Mouse (Mus musculus): Measurements from ENCODE around the gene Fam20a. TPM values are rescaled to one million over a fixed set of nuclear protein-coding genes. Genes with fewer than 3 reads are reported as not detected.

The Fam20a gene
- polyA plus RNA-seq, 1 experiment from 2014 or later: 1.1 TPM

DNA sequence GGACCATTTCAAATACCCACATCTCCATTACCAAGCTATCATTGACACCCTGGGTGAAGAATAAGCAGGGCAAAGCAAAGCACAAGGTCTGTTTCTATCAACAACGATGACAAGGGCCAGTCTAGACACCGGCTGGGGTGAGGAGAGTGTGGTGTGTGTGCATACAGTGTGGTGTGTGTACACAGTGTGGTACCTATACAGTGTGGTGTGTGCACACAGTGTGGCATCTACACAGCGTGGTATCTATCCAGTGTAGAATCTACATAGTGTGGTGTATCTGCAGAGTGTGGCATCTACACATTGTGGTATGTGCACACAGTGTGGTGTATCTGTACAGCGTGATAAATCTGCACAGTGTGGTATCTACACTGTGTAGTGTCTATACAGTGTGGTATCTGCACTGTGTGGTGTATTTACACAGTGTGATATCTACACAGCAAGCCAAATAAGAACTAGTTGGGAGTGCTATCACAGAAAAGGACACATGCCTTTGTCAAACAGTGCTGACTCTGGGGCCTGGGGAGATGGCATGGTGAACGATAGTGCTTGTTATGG lies 24.9 kb downstream of the Fam20a start:
- WGBS: 90% methylated on average over 5 of the region's 5 CpGs
- Histone ChIP-seq H3K4me2 (no peak overlapping the region), H3K36me3 (ENCODE audit: poor library complexity, severe bottlenecking) (no peaks in the 10 kb centered on the region), H3K9ac (no peak overlapping the region), H3K9me3 (replicated peaks) (no peaks in the 10 kb centered on the region), H3K4me3 (no peak overlapping the region), H3K4me1 (no peaks in the 10 kb centered on the region), H3K27me3 (no peaks in the 10 kb centered on the region), H3K27ac (no peak overlapping the region)
- ATAC-seq: no peak

DNA sequence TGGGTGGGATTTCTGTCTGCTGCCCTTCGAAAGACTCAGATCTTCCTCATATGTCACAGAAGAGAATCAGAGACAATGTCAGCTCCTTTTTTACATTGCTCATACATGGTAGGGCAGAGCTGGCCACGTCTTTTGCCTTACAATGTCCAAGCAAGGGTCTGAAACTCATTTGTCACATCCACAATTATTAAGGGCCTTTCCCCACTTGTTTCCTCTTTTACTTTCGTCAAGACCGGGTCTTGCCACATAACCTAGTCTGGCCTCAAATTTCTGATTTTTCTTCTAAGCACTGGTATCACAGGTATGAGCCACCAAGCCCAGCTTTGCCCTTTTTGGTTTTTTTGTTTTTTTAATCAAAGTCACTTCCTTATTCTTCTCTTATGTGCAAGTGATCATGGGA lies 25.6 kb downstream of the Fam20a start:
- no peak overlapping the region for H3K9ac ChIP-seq
- no peaks in the 10 kb centered on the region for H3K36me3 ChIP-seq (ENCODE audit: poor library complexity, severe bottlenecking)
- no peak overlapping the region for H3K4me3 ChIP-seq
- no peak for ATAC-seq
- H3K9me3 ChIP-seq (replicated peaks): no peaks in the 10 kb centered on the region
- no peaks in the 10 kb centered on the region for H3K27me3 ChIP-seq
- H3K4me2 ChIP-seq: no peak overlapping the region
- WGBS: 91% methylated on average over 4 of the region's 4 CpGs
- H3K27ac ChIP-seq: no peak overlapping the region
- H3K4me1 ChIP-seq: no peaks in the 10 kb centered on the region

DNA sequence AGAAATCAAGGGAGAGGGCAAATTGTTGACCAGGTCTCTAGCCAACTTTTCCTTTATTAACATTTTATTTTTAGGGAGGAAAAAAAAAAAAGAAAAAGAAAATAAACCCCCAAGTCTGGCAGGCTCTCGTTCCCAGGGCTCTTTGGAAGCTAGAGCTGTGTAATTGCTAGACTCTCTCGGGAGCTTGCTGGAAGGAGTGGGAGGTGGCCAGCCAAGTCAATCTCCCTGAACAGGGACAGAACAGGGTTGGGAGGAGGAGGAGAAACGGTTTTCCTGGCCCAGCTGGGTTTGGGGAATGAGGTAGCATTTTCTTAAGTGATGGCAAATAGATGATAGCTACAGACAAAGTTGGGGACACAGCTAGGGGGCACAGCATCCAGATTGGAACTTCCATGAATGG lies 29.3 kb downstream of the Fam20a start:
- H3K9ac ChIP-seq: no peak overlapping the region
- no peaks in the 10 kb centered on the region for H3K36me3 ChIP-seq (ENCODE audit: poor library complexity, severe bottlenecking)
- WGBS: 38% methylated on average over 3 of the region's 3 CpGs
- H3K4me3 ChIP-seq: no peak overlapping the region
- H3K27me3 ChIP-seq: no peaks in the 10 kb centered on the region
- H3K27ac ChIP-seq: no peak overlapping the region
- H3K4me1 ChIP-seq: no peaks in the 10 kb centered on the region
- no peak overlapping the region for H3K4me2 ChIP-seq
- no peak for ATAC-seq
- H3K9me3 ChIP-seq (replicated peaks): no peaks in the 10 kb centered on the region

DNA sequence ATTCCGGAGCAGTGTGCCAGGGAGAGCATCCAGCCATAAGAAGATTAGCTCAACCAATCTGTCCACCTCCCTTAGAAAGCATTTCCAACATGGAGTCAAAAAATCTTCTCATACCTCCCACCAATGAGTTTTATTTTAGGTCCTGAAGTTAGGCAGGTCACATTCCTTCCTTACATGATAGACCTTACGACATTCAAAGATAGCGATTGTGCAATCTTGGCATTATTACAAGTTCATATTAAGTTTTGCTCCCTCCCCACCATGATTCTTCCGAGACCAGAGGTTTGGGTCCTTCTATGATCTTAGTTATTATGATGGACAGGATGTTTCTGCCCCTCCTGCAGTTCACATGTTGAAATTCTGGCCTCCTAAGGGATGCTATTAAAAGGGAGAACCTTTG lies 32.5 kb downstream of the Fam20a start:
- no peak for ATAC-seq
- no peaks in the 10 kb centered on the region for H3K9me3 ChIP-seq (replicated peaks)
- H3K4me1 ChIP-seq: no peaks in the 10 kb centered on the region
- H3K9ac ChIP-seq: no peak overlapping the region
- WGBS: 89% methylated on average over 4 of the region's 4 CpGs
- no peaks in the 10 kb centered on the region for H3K27me3 ChIP-seq
- H3K4me2 ChIP-seq: no peak overlapping the region
- H3K4me3 ChIP-seq: no peak overlapping the region
- H3K36me3 ChIP-seq (ENCODE audit: poor library complexity, severe bottlenecking): no peaks in the 10 kb centered on the region
- no peak overlapping the region for H3K27ac ChIP-seq

DNA sequence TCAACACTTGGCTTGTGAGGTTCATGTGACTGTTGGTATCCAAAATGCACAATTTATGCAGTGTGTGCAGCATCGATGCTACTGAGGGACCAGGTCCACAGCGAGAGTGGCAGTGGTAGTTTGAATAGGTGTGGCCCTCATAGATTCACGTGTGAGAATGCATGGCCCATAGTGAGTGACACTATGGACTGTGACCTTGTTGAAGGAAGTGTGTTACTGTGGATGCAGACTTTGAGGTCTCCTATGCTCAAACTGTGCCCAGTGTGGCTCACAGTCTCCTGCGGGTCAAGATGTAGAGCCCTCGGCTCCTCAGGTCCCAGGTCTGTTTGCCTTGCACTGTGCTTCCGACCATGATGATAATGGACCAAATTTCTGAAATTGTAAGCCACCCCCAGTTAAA lies 39.9 kb downstream of the Fam20a start:
- H3K36me3 ChIP-seq (ENCODE audit: poor library complexity, severe bottlenecking): no peaks in the 10 kb centered on the region
- H3K27ac ChIP-seq: no peak overlapping the region
- ATAC-seq: no peak
- H3K4me2 ChIP-seq: no peak overlapping the region
- H3K9ac ChIP-seq: no peak overlapping the region
- WGBS: 93% methylated on average over 6 of the region's 6 CpGs
- H3K4me3 ChIP-seq: no peak overlapping the region
- H3K9me3 ChIP-seq (replicated peaks): no peaks in the 10 kb centered on the region
- no peaks in the 10 kb centered on the region for H3K4me1 ChIP-seq
- no peaks in the 10 kb centered on the region for H3K27me3 ChIP-seq

DNA sequence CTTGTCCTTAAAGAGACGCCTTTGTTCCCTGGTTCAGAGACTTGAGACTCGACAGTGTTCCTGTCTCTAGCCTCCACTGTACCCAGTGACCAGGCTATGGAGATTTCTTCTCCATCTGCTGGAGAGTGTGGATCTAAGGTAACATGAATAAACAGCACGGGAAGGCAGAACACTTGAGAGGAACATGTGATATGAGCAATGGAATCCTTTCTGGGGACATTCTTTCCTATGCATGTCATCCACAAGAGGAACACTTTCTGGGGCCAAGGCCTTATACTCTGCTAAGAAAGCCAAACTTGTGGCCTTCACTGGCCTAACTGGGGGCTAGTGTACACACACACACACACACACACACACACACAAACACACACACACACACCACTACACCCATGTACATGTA lies 40.5 kb downstream of the Fam20a start:
- Histone ChIP-seq H3K9ac (no peak overlapping the region), H3K4me2 (no peak overlapping the region), H3K36me3 (ENCODE audit: poor library complexity, severe bottlenecking) (no peaks in the 10 kb centered on the region), H3K9me3 (replicated peaks) (no peaks in the 10 kb centered on the region), H3K27ac (no peak overlapping the region), H3K4me1 (no peaks in the 10 kb centered on the region), H3K27me3 (no peaks in the 10 kb centered on the region), H3K4me3 (no peak overlapping the region)
- WGBS: 88% methylated on average over 3 of the region's 3 CpGs
- ATAC-seq: no peak

DNA sequence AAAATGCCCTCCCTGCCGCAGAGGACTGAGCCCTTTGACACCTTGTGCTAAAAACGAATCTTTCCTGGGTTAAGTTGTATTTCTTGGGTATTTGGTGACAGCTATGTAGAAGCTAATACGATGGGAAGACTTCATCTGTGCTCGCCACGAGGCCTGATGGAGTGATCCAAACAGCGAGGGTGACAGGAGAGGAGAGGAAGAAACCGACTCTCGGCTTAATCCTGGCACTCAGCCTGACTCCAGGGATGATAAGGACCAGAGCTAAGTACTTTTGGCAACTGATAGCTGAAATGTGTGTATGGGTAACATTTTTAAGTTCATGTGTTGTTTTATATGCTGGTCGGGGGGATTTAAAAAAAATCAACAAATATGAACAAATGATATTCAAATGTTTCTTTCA lies 41.1 kb downstream of the Fam20a start:
- H3K27me3 ChIP-seq: no peaks in the 10 kb centered on the region
- H3K4me3 ChIP-seq: no peak overlapping the region
- no peak overlapping the region for H3K9ac ChIP-seq
- H3K4me2 ChIP-seq: no peak overlapping the region
- H3K27ac ChIP-seq: no peak overlapping the region
- no peak for ATAC-seq
- WGBS: 79% methylated on average over 9 of the region's 9 CpGs
- H3K36me3 ChIP-seq (ENCODE audit: poor library complexity, severe bottlenecking): no peaks in the 10 kb centered on the region
- no peaks in the 10 kb centered on the region for H3K4me1 ChIP-seq
- H3K9me3 ChIP-seq (replicated peaks): no peaks in the 10 kb centered on the region

DNA sequence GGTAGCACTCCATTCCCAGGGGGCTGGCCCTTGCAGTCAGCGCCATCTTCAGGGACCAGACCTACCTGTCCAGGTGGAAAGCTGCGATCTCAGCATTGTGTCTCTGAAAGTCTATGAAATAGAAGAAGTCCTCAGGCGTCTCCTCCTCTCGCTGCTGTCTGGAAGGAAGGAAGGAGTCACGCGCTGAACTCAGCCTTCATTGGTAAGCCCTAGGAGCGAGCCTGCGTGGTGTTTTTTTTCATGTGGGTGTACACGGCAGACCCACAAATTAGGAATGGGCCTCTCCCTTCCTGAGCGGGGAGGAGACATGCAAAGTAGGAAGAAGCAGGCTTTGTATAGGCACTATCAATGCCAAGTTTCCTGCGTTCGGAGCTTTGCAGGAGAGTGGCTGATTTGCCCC lies 43.8 kb downstream of the Fam20a start:
- Histone ChIP-seq H3K36me3 (ENCODE audit: poor library complexity, severe bottlenecking) (no peaks in the 10 kb centered on the region), H3K4me2 (no peak overlapping the region), H3K27ac (no peak overlapping the region), H3K4me3 (no peak overlapping the region), H3K9ac (no peak overlapping the region), H3K9me3 (replicated peaks) (no peaks in the 10 kb centered on the region), H3K4me1 (no peaks in the 10 kb centered on the region), H3K27me3 (no peaks in the 10 kb centered on the region)
- 83% methylated on average over 12 of the region's 12 CpGs for WGBS
- ATAC-seq: no peak

DNA sequence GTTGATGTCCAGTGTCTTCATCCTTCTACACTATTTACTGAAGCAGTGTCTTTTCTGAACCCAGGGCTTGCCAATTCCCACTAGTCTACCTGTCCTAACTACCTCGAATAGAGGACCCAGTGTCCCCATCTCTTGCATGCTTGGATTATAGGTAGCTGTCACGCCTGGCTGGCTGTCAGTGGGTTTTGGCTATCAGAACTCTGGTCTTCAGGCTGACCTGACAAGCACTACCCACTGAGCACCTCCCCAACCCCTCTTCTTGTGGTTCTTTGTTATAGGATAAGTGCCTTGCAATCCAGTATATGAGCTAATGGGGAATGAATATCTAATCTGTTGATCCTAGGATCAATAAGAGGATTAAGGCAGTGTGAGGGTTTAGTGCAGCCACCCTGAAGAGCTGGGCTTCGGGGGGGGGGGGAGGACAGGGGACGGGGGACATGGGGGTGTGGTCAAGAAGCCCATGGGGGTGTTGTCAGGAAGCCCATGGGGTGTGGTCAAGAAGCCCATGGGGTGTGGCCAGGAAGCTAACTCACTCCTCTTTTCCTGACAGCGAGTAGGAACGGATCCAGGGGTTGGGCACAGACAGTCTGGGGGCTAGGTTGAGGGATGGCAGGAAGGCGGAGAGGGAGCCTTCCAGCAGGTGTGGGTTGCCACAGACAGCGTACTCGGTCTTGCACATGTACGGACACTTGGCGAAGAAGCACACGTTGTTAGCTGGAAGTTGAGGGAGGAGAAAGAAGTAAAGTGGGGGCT lies 45.3 kb downstream of the Fam20a start:
- H3K4me1 ChIP-seq: no peaks in the 10 kb centered on the region
- H3K9ac ChIP-seq: no peak overlapping the region
- no peak overlapping the region for H3K4me3 ChIP-seq
- no peak for ATAC-seq
- H3K27me3 ChIP-seq: no peaks in the 10 kb centered on the region
- 45% methylated on average over 12 of the region's 12 CpGs for WGBS
- no peaks in the 10 kb centered on the region for H3K9me3 ChIP-seq (replicated peaks)
- H3K4me2 ChIP-seq: no peak overlapping the region
- 0 out of 2 replicates have a peak, but pooled peaks cover 2% of the 10 kb centered on the region for H3K36me3 ChIP-seq (ENCODE audit: poor library complexity, severe bottlenecking)
- no peak overlapping the region for H3K27ac ChIP-seq

DNA sequence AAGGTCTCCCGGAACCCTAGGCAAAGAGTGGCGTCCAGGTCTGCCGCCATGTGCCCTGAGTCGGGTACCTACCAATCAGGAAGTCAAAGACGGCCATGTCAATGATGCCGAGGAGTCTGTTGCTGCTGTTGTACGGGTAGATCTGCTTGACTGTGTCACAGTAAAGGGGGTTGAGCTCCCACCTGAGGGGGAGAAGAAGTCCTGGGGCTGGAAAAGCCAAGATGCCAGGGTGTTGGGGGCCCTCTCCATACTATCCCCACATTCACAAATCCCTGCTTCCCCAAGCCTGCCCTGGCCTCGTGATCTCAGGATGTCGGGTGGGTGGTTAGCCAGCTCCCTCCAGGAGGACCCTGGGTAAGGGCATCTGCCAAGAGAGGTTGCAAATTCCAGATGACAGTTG lies 46.3 kb downstream of the Fam20a start:
- H3K27ac ChIP-seq: no peak overlapping the region
- no peaks in the 10 kb centered on the region for H3K27me3 ChIP-seq
- no peak overlapping the region for H3K4me3 ChIP-seq
- H3K36me3 ChIP-seq (ENCODE audit: poor library complexity, severe bottlenecking): peaks cover 8% of the 10 kb centered on the region
- H3K9me3 ChIP-seq (replicated peaks): no peaks in the 10 kb centered on the region
- 88% methylated on average over 9 of the region's 9 CpGs for WGBS
- H3K9ac ChIP-seq: no peak overlapping the region
- ATAC-seq: no peak
- H3K4me1 ChIP-seq: no peaks in the 10 kb centered on the region
- H3K4me2 ChIP-seq: no peak overlapping the region

DNA sequence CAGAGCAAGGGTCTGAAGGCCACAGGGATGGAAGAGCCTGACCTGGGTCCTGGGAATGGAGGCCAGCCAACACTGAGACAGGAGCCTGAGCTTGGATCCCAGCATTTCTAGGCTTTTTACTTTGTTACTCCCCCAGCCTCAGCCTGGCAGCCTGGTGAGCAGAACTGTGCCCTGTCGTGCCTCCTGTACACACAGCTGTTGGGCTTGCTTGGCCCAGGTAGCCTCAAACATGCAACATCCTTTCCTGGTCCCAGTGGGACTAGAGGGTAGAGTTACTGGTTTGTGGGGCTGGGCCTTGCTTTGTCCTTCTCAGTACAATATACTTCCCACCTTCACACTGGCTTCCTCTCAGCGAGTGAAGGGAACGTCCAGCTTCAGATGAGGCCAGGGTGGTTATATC lies 46.9 kb downstream of the Fam20a start:
- 81% methylated on average over 3 of the region's 3 CpGs for WGBS
- no peak overlapping the region for H3K4me3 ChIP-seq

DNA sequence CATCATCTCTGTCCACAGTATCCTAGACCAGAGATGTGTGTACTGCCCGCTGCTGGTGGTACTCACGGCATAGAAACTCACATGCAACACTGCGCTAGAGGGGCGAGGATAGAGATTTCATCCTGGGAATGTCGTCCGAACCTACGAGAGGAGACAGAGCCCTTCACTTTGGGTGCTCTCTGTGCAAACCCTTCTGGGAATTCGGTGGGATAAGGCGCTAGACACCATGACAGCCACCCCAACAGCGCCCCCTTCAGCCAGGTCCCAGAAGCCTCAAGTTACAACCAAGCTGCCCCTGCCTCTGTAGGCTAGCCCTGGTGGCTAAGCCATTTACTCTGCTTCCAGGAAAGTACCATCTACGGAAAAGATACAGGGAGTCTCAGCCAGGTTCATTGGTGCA lies 47.5 kb downstream of the Fam20a start:
- H3K36me3 ChIP-seq (ENCODE audit: poor library complexity, severe bottlenecking): peaks cover 19% of the 10 kb centered on the region
- no peak for ATAC-seq
- H3K4me2 ChIP-seq: no peak overlapping the region
- no peaks in the 10 kb centered on the region for H3K9me3 ChIP-seq (replicated peaks)
- H3K4me3 ChIP-seq: no peak overlapping the region
- H3K9ac ChIP-seq: no peak overlapping the region
- no peaks in the 10 kb centered on the region for H3K27me3 ChIP-seq
- no peak overlapping the region for H3K27ac ChIP-seq
- 76% methylated on average over 11 of the region's 11 CpGs for WGBS
- no peaks in the 10 kb centered on the region for H3K4me1 ChIP-seq

More for the DNA sequence above, 46.9 kb downstream of the Fam20a start:
- Histone ChIP-seq H3K4me2 (no peak overlapping the region), H3K36me3 (ENCODE audit: poor library complexity, severe bottlenecking) (peaks cover 13% of the 10 kb centered on the region), H3K27me3 (no peaks in the 10 kb centered on the region), H3K4me1 (no peaks in the 10 kb centered on the region), H3K9me3 (replicated peaks) (no peaks in the 10 kb centered on the region), H3K27ac (no peak overlapping the region), H3K9ac (no peak overlapping the region)
- ATAC-seq: no peak

DNA sequence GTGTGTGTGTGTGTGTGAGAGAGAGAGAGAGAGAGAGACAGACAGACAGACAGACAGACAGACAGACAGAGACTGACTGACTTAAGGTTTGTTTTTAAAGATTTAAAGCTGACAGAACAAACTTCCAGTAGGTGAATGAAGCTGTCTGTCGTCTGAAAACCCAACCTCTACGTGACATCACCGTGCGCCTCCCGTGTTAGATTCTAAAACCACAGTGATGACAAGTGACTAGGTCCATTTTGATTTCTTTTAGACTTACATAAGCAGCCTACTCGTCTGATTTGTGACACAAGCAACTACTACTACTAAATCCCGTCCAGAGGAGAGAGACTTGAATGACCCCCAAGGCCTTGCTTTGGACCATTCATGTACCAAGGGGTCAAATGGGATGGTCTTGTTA lies 48.3 kb downstream of the Fam20a start:
- H3K27me3 ChIP-seq: no peaks in the 10 kb centered on the region
- no peak overlapping the region for H3K4me3 ChIP-seq
- ATAC-seq: no peak
- no peak overlapping the region for H3K9ac ChIP-seq
- H3K36me3 ChIP-seq (ENCODE audit: poor library complexity, severe bottlenecking): peaks cover 23% of the 10 kb centered on the region
- H3K9me3 ChIP-seq (replicated peaks): no peaks in the 10 kb centered on the region
- no peaks in the 10 kb centered on the region for H3K4me1 ChIP-seq
- WGBS: 87% methylated on average over 7 of the region's 7 CpGs
- no peak overlapping the region for H3K4me2 ChIP-seq
- H3K27ac ChIP-seq: no peak overlapping the region
